Mouse (Mus musculus) lung, adult 2 months (tissue): ENCODE measurements around the gene Slc26a11.

Experiments used
- CTCF ChIP-seq: fragments of 200-500 bp; IDR thresholded peaks from 2 replicates; pipeline ENCODE4 v1.5.1; 2011; ENCODE audit warnings: mild to moderate bottlenecking, low read length, control low read depth; ENCODE audit not compliant: insufficient read depth
- POLR2A ChIP-seq: fragments of 200-500 bp; IDR thresholded peaks from 2 replicates; pipeline ENCODE4 v1.6.1; 2011; ENCODE audit warnings: low read depth, mild to moderate bottlenecking, control low read depth, low read length, borderline replicate concordance; ENCODE audit errors: extremely low read depth

GRCm38 (mm10) chr11:119338271-119339059 lies 16.9 kb upstream of the Slc26a11 start:
- TF ChIP-seq POLR2A (no peak), CTCF (no peak)
